Mouse (Mus musculus): Measurements from ENCODE around the gene Meaf6. TPM values are rescaled to one million over a fixed set of nuclear protein-coding genes. Genes with fewer than 3 reads are reported as not detected.

Meaf6 gene
- total RNA-seq (2023): 45.7 TPM

DNA sequence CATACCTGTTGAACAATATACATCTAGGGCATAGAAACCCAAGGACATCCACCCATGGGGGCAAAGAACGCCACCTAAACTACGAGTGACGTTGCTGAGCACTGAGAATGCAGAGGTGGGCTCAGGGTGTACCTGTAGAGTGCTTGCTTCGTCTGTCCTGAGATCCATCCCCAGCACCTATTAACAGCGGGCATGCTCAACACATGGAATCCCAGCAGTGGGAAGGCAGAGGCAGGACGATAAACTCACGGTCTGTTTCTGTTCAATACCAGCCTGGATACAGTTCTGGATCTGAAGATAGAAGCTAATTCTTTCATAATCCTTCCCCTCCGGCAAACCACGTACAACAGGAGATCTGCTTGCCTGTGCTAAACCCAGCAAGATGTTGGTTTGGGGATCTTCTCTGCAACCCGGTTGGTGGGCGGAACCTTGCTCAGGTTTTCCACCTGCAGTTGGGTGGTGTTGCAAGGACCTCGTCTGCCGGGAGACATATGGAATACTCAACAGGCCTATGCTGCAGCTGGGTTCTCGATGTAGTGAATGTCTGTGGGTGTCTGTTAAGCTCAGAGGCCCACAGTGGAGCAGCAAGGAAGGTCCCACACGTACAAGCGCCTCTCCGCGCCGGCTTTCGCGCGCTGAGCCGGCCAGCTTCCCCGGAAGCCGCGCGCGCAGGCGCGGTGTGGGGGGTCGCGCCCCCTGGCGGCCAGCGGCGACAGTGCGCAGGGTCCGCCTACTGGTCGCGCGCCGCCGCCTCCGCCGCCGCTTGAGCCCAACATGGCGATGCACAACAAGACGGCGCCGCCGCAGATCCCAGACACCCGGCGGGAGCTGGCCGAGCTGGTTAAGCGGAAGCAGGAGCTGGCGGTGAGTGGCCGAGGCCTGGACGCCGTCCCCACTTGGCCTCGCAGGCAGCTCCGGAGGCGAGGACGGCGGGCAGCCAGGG, at the start of gene Meaf6:
Gene Meaf6 (plus strand): TSS at position 732 of the 943 bp plus-strand sequence.

GRCm38 (mm10) chr4:125065517-125066307, 19.2 kb upstream of the Meaf6 start, which contains the start of gene Dnali1:
TSS of gene Dnali1 (minus strand) at chr4:125065703.

DNA sequence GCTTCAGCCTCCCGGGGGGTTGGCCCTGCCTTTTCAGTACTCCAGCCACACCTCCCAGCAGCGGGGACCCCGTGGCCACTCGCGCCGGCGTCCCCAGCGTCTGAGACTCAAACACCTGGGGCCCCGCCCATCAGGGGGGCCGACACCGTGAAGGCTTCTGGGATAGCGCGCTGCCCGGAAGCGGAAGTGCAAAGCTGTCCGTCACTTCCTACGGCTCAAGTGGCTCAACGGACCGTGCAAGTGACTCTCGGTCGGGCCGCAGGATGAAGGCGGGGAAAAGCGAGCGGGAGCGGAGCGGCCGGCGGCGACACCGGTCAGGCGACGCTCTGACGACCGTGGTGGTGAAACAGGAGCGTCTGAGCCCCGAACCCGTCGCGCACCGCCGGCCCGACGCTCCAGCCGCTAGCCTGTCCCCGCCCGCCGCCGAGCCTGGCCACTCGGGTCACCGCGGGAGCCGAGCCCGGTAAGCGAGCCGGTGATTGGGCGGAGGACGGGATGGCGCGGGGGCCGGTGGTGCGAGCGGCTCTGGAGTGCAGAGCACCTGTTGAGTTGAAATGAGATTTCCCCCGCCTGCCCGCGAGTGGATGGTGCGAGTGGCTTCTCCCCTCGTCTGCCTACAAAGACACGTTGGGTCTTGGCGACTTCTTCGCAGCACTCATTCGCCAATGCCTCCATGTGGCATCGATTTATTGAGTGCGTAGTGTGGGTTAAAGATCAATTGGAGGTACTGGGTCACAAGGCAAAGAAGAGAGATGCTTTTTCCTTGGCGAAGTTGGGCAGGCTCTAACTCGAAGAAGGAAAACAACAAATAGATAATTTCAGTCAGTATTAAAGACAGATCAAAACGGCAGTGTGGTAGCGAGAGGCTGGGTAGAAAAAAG, 18.2 kb upstream of the Meaf6 start, which contains the start of gene Snip1:
Gene Snip1 (plus strand): TSS at position 183 of the 881 bp plus-strand sequence.

GRCm38 (mm10) chr4:125127305-125128084, 42.6 kb downstream of the Meaf6 start, which contains the start of gene Zc3h12a:
TSS of gene Zc3h12a (minus strand) at chr4:125127840.

Other genes with a start within 250 kb of the Meaf6 start
- 90.7 TPM for gene Yrdc, start 234.5 kb upstream of the Meaf6 start, total RNA-seq (2023)
- 16.3 TPM for gene 1110065P20Rik, start 233.9 kb upstream of the Meaf6 start, total RNA-seq (2023)
- 5.1 TPM for gene Maneal, start 223.0 kb upstream of the Meaf6 start, total RNA-seq (2023)
- not detected for gene Epha10, start 204.2 kb upstream of the Meaf6 start, total RNA-seq (2023)
- 23.6 TPM for gene 9930104L06Rik, start 148.1 kb upstream of the Meaf6 start, total RNA-seq (2023)
- 4.0 TPM for gene Cdca8, start 145.8 kb upstream of the Meaf6 start, total RNA-seq (2023)
- gene Rspo1, start 98.7 kb upstream of the Meaf6 start, total RNA-seq (2023): not detected
- 79.2 TPM for gene Gnl2, start 68.5 kb upstream of the Meaf6 start, total RNA-seq (2023)
- gene Dnali1, start 19.4 kb upstream of the Meaf6 start, total RNA-seq (2023): not detected
- gene Snip1, start 18.5 kb upstream of the Meaf6 start, total RNA-seq (2023): 44.9 TPM
- 148 TPM for gene Zc3h12a, start 42.7 kb downstream of the Meaf6 start, total RNA-seq (2023)

Measured in CD8-positive naive resting alpha-beta T cell, adult 57 days (primary cell).